Mouse (Mus musculus) myocyte (in vitro differentiated cells): ENCODE measurements around the gene Rad51b.

ENCODE experiments used
- CEBPB ChIP-seq: IDR thresholded peaks from 2 replicates; pipeline ENCODE4 v1.6.1; 2011; ENCODE audit warnings: mild to moderate bottlenecking, moderate library complexity; ENCODE audit not compliant: poor library complexity, insufficient read depth, severe bottlenecking
- MAX ChIP-seq: IDR thresholded peaks from one replicate; pipeline ENCODE4 v1.6.1; 2011; ENCODE audit warnings: low read depth, mild to moderate bottlenecking, control low read depth
- POLR2A ChIP-seq: IDR thresholded peaks from one replicate; pipeline ENCODE4 v1.6.1; 2011; ENCODE audit warnings: low read depth, mild to moderate bottlenecking, control low read depth, moderate library complexity; ENCODE audit not compliant: insufficient read length
- POLR2AphosphoS2 ChIP-seq: IDR thresholded peaks from one replicate; pipeline ENCODE4 v1.6.1; 2011; ENCODE audit warnings: low read depth, control low read depth; ENCODE audit not compliant: insufficient read length
- TCF12 ChIP-seq: IDR thresholded peaks from one replicate; pipeline ENCODE4 v1.6.1; 2011; ENCODE audit warnings: mild to moderate bottlenecking, control low read depth; ENCODE audit not compliant: poor library complexity, insufficient read depth, severe bottlenecking

DNA sequence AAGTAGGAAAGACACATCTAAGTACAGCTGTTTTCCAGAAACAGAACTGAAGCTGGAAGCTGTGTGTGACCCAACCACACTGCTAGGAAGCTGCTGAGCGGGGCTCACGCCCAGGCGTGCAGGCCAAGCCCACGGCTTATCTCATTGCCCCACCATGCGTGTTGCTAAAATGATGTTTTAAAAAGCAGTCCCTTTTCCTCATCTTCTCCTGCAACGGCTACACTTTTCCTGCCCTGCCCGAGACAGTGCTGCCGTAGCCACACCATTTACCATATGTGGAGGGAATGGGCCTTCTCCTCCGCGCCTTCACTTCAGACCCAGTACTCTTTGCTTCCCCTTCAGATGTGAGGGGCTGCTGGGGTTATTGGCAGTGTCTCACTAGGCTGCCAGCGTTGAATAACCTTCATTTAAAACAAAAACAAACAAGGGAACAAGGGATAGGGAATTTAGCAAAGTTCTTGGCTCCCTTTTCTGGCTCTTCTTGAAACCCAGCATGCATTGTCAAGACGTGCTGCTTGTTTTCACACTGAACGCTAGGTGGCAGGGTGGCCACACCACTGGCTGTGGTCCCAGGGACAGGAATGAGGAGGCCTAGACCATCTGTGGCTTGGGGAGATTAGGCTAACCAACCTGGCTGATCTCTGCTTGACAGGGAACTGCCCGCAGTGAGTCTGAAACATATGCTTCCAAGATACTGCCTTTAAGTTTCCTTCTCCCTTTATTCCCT lies 315.4 kb downstream of the Rad51b start:
- TF ChIP-seq POLR2AphosphoS2 (no peak), MAX (no peak), POLR2A (no peak), CEBPB (no peak), TCF12 (no peak)
